Mouse (Mus musculus): ENCODE data around the gene Hnf1b. TPM values are rescaled to one million over a fixed set of nuclear protein-coding genes. Genes with fewer than 3 reads are reported as not detected.
A peak's percentile ranks its signal among the peaks of the same experiment; 100 is the strongest.

Hnf1b gene
- polyA plus RNA-seq, 1 experiment from 2014 or later: 0.30 TPM

DNA sequence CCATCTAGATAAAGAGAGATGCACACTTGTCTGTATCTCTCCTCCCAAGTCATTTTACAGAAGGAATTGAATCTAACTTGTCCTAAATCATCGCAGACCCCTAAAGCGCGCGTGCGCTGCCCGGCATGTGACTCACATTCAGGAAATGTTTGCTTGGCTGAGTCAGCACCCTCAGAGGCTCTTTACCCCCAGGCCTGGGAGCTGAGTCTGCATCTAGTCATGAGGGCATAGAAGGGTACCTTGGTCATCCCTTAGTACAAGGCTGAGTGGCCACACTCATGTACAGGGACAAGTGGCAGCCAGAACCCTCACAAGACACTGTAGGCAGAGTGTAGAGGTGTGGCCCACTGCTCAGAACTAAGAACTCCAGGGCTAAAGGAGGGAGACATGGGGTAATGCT lies 6.3 kb upstream of the Hnf1b start:
- H3K36me3 ChIP-seq (ENCODE audit: control insufficient read depth, insufficient read depth, low read length): no peaks in the 10 kb centered on the region
- 79% methylated on average over 6 of the region's 6 CpGs for WGBS (ENCODE audit: insufficient replicate concordance)
- peaks cover 17% of the 10 kb centered on the region for H3K27me3 ChIP-seq (ENCODE audit: control insufficient read depth, insufficient read depth, low read length)
- H3K9ac ChIP-seq (ENCODE audit: low read depth, low read length): no peak overlapping the region
- H3K4me3 ChIP-seq (ENCODE audit: low read depth, low read length): no peak overlapping the region
- no peak overlapping the region for H3K27ac ChIP-seq (ENCODE audit: low read depth, low read length)
- H3K4me2 ChIP-seq: no peak overlapping the region
- no peaks in the 10 kb centered on the region for H3K9me3 ChIP-seq (replicated peaks; ENCODE audit: control insufficient read depth, low read length)
- no peaks in the 10 kb centered on the region for H3K4me1 ChIP-seq (ENCODE audit: control insufficient read depth, insufficient read depth, low read length)
- ATAC-seq (replicated peaks; ENCODE audit: insufficient number of reproducible peaks, low FRiP score, low TSS enrichment): no peak

DNA sequence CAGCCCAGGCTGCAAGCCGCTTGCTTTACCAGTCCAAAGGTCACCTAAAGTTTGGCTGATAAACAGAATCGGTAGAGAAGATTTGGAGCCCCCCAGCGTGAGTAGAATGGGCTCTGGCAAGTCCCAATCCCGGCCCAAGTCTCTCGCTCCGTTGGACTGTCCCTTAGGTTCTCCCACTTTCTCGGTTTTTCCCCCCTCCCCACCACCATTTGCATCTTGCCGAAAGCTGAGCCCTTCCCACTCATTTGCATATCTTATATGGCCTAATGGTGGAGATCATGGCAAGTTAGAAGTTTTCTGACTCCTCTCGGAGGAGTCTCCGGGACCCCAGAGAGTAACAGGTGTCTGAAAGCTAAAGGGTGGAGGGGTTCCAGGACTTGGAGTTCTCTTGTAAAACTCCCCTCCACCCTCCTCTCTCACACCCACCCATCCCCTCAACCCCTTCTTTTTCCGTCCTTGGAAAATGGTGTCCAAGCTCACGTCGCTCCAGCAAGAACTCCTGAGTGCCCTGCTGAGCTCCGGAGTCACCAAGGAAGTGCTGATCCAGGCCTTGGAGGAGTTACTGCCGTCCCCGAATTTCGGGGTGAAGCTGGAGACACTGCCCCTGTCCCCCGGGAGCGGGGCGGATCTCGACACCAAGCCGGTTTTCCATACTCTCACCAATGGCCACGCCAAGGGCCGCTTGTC lies 866 bp downstream of the Hnf1b start:
- Histone ChIP-seq H3K4me3 (ENCODE audit: low read depth, low read length) (peak overlapping the region; percentile 35), H3K4me1 (ENCODE audit: control insufficient read depth, insufficient read depth, low read length) (peaks cover 23% of the 10 kb centered on the region)
- WGBS (ENCODE audit: insufficient replicate concordance): under 1% methylated on average over 24 of the region's 24 CpGs

DNA sequence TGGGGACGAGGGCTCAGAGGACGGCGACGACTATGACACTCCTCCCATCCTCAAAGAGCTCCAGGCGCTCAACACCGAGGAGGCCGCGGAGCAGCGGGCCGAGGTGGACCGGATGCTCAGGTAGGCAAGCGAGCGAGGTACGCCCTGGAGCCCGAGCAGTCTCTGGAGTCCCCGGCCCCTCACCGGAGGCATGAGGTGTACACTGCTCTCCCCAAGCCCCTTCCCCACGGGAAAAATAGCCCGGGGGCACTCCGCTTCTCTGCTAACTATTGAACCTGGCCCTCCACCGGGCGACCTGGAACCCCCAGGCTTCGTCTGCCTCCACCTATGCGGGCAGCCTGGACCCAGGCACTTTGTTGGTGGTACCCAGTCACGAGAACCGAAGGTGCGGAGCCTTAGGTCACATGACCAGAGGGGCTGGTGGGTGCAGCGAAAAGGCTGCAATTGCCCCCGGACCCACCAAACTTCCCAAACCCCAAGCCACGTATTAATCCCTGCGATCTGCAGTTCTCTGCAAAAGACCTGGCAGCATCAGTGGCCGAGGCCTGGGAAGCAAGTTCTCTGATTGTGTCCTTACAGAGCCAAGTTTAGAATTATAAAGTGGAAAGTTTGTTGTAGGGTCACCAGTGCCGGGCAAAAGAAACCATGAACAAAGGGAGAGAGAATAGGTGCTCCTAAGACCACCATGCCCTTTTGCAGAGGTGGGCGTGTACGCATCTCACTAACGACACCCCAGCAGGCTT lies 1.6 kb downstream of the Hnf1b start:
- Histone ChIP-seq H3K27ac (ENCODE audit: low read depth, low read length) (no peak overlapping the region), H3K9ac (ENCODE audit: low read depth, low read length) (no peak overlapping the region), H3K4me1 (ENCODE audit: control insufficient read depth, insufficient read depth, low read length) (peaks cover 23% of the 10 kb centered on the region), H3K4me2 (peak overlapping the region; percentile 53), H3K27me3 (ENCODE audit: control insufficient read depth, insufficient read depth, low read length) (peaks cover 70% of the 10 kb centered on the region), H3K9me3 (replicated peaks; ENCODE audit: control insufficient read depth, low read length) (no peaks in the 10 kb centered on the region), H3K4me3 (ENCODE audit: low read depth, low read length) (peak overlapping the region; percentile 35), H3K36me3 (ENCODE audit: control insufficient read depth, insufficient read depth, low read length) (no peaks in the 10 kb centered on the region)
- no peak for ATAC-seq (replicated peaks; ENCODE audit: insufficient number of reproducible peaks, low FRiP score, low TSS enrichment)
- 1% methylated on average over 36 of the region's 36 CpGs for WGBS (ENCODE audit: insufficient replicate concordance)

More for the DNA sequence above, 866 bp downstream of the Hnf1b start:
- H3K9ac ChIP-seq (ENCODE audit: low read depth, low read length): no peak overlapping the region
- H3K27ac ChIP-seq (ENCODE audit: low read depth, low read length): no peak overlapping the region
- peak overlapping the region; percentile 53 for H3K4me2 ChIP-seq
- peaks cover 63% of the 10 kb centered on the region for H3K27me3 ChIP-seq (ENCODE audit: control insufficient read depth, insufficient read depth, low read length)
- ATAC-seq (replicated peaks; ENCODE audit: insufficient number of reproducible peaks, low FRiP score, low TSS enrichment): no peak
- H3K36me3 ChIP-seq (ENCODE audit: control insufficient read depth, insufficient read depth, low read length): no peaks in the 10 kb centered on the region
- no peaks in the 10 kb centered on the region for H3K9me3 ChIP-seq (replicated peaks; ENCODE audit: control insufficient read depth, low read length)

DNA sequence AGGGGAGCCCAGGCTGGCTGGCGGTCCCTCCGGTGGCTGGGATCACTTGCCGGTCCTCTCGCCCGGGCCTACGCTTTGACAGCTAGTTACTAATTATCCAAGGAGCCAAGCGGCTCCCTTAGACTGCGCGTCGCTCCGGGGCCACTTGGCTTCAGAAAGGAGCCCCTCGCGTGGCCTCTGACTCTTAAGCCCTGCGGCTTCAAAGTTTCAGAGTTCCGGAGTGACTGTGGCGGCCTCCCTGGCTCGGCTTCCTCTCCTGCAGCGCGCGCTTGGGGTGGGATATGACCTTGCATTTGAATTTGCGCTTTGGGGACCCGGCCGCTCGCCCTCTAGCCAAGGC lies 2.1 kb downstream of the Hnf1b start:
- no peak overlapping the region for H3K27ac ChIP-seq (ENCODE audit: low read depth, low read length)
- H3K9me3 ChIP-seq (replicated peaks; ENCODE audit: control insufficient read depth, low read length): no peaks in the 10 kb centered on the region
- H3K4me1 ChIP-seq (ENCODE audit: control insufficient read depth, insufficient read depth, low read length): peaks cover 23% of the 10 kb centered on the region
- H3K4me2 ChIP-seq: peak overlapping the region; percentile 53
- peaks cover 72% of the 10 kb centered on the region for H3K27me3 ChIP-seq (ENCODE audit: control insufficient read depth, insufficient read depth, low read length)
- H3K4me3 ChIP-seq (ENCODE audit: low read depth, low read length): peak overlapping the region; percentile 35
- under 1% methylated on average over 24 of the region's 24 CpGs for WGBS (ENCODE audit: insufficient replicate concordance)
- H3K36me3 ChIP-seq (ENCODE audit: control insufficient read depth, insufficient read depth, low read length): no peaks in the 10 kb centered on the region
- no peak overlapping the region for H3K9ac ChIP-seq (ENCODE audit: low read depth, low read length)
- no peak for ATAC-seq (replicated peaks; ENCODE audit: insufficient number of reproducible peaks, low FRiP score, low TSS enrichment)

DNA sequence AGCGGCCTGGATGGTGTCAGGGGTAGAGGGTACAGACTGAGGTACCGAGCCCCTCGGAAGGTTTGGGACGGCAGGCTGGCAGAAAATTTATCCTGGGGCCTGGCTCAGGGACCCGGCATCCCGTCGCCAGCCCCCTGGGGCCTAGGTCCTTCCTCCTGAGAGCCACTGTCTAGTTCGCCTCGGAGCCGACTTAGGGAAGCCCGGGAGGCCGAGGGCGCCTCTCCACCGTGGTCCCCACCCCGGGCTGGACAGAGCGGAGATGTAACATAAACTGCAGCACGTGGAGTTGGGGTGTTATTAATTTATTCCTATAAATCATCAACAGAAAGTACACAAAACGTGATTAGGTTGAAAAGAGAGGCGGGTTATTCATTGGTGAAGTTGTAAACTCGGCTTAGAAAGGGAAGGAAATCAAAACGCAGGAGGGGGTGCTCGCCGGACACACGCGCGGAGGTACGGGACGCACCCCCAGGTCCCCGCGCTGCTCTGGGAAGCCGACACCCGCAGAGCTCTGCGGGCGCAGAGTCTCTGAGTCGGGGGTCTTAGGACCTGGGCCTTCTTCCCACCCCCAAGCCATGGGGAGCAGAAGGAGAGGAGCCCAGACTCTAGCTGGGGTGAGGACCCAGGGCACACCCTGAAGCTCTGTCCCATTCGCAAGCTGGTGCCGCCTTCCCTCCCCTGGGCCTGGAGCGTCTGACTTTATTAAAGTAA lies 2.8 kb downstream of the Hnf1b start:
- no peaks in the 10 kb centered on the region for H3K36me3 ChIP-seq (ENCODE audit: control insufficient read depth, insufficient read depth, low read length)
- no peak overlapping the region for H3K9ac ChIP-seq (ENCODE audit: low read depth, low read length)
- under 1% methylated on average over 38 of the region's 38 CpGs for WGBS (ENCODE audit: insufficient replicate concordance)
- no peak overlapping the region for H3K27ac ChIP-seq (ENCODE audit: low read depth, low read length)
- no peaks in the 10 kb centered on the region for H3K9me3 ChIP-seq (replicated peaks; ENCODE audit: control insufficient read depth, low read length)
- peaks cover 76% of the 10 kb centered on the region for H3K27me3 ChIP-seq (ENCODE audit: control insufficient read depth, insufficient read depth, low read length)
- no peak for ATAC-seq (replicated peaks; ENCODE audit: insufficient number of reproducible peaks, low FRiP score, low TSS enrichment)
- H3K4me2 ChIP-seq: peak overlapping the region; percentile 53
- H3K4me1 ChIP-seq (ENCODE audit: control insufficient read depth, insufficient read depth, low read length): peaks cover 23% of the 10 kb centered on the region
- H3K4me3 ChIP-seq (ENCODE audit: low read depth, low read length): peak overlapping the region; percentile 29; the same call in 1 of the 2 replicates

DNA sequence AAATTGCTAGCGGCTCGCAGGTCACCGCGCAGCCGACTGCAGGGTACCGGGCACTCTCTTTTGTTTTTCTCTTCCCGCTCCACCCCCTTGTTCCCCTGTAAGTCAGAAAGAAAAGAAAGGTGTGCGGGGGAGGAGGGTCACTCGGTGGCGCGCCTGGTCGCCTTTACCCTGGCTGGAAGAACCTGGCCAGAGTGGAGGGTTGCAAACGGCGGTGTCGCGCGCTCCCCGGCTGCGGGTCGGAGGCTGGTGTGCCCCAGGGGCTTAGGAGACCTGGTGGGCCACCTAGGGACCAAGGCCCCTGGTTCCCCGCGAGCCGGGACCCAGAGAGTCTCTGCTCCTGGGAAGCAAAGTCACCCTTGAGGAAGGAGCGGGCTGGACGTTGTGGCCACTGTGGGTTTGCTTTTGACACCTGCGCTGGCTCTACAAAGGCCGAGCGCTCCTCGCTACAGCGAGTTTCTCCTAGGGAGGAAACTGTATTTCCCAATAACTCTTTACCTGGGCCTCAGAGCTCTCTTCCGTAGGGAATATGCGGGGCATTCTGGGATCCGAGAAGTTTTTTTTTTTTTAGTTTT lies 3.4 kb downstream of the Hnf1b start:
- no peak for ATAC-seq (replicated peaks; ENCODE audit: insufficient number of reproducible peaks, low FRiP score, low TSS enrichment)
- Histone ChIP-seq H3K9me3 (replicated peaks; ENCODE audit: control insufficient read depth, low read length) (no peaks in the 10 kb centered on the region), H3K9ac (ENCODE audit: low read depth, low read length) (no peak overlapping the region), H3K4me3 (ENCODE audit: low read depth, low read length) (peak overlapping the region; percentile 29), H3K36me3 (ENCODE audit: control insufficient read depth, insufficient read depth, low read length) (no peaks in the 10 kb centered on the region), H3K27ac (ENCODE audit: low read depth, low read length) (no peak overlapping the region), H3K27me3 (ENCODE audit: control insufficient read depth, insufficient read depth, low read length) (peaks cover 72% of the 10 kb centered on the region), H3K4me2 (peak overlapping the region; percentile 53), H3K4me1 (ENCODE audit: control insufficient read depth, insufficient read depth, low read length) (peaks cover 23% of the 10 kb centered on the region)
- under 1% methylated on average over 33 of the region's 33 CpGs for WGBS (ENCODE audit: insufficient replicate concordance)

DNA sequence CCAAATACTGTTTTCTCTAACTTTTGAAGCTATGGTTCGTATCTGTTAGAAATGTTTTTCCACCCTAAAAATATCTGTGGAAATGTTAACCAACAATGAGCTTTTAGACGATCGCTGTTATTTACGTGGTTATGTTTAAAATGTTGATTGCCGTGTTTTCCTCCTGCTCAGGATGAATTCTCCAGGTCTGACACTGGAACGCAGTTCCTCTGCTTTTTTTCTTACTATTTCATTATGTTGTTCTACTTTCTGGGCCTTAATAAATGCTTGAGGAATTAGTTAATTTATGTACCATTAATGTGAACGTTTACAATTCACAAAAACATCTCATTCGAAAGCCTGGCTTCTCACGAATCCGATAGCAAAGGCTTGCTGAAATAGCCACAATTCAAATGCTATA lies 4.2 kb downstream of the Hnf1b start:
- ATAC-seq (replicated peaks; ENCODE audit: insufficient number of reproducible peaks, low FRiP score, low TSS enrichment): no peak
- Histone ChIP-seq H3K4me3 (ENCODE audit: low read depth, low read length) (no peak overlapping the region), H3K4me1 (ENCODE audit: control insufficient read depth, insufficient read depth, low read length) (peaks cover 23% of the 10 kb centered on the region), H3K27ac (ENCODE audit: low read depth, low read length) (no peak overlapping the region), H3K4me2 (no peak overlapping the region), H3K27me3 (ENCODE audit: control insufficient read depth, insufficient read depth, low read length) (peaks cover 67% of the 10 kb centered on the region), H3K9me3 (replicated peaks; ENCODE audit: control insufficient read depth, low read length) (no peaks in the 10 kb centered on the region), H3K36me3 (ENCODE audit: control insufficient read depth, insufficient read depth, low read length) (no peaks in the 10 kb centered on the region), H3K9ac (ENCODE audit: low read depth, low read length) (no peak overlapping the region)
- 8% methylated on average over 10 of the region's 10 CpGs for WGBS (ENCODE audit: insufficient replicate concordance)

DNA sequence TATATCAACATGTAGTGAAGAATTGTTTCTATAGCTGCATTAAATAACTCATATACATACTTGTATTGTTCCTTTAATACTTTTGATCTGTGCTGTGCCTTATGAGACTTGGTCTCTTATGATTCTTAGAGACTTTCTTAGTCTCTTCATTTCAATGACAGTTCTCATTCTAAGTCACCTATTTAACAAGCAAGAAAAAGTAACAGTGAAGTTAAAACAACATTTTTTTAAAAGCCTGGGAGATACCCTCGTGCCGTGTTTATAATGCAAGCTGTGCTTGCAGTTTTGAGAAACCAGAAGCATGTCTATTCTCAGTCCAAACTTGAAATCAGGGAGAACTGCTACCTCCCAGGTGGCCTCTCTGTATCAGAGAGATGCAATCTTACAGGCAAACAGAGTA lies 4.8 kb downstream of the Hnf1b start:
- no peaks in the 10 kb centered on the region for H3K36me3 ChIP-seq (ENCODE audit: control insufficient read depth, insufficient read depth, low read length)
- H3K4me1 ChIP-seq (ENCODE audit: control insufficient read depth, insufficient read depth, low read length): peaks cover 20% of the 10 kb centered on the region
- ATAC-seq (replicated peaks; ENCODE audit: insufficient number of reproducible peaks, low FRiP score, low TSS enrichment): no peak
- H3K4me2 ChIP-seq: no peak overlapping the region
- H3K27me3 ChIP-seq (ENCODE audit: control insufficient read depth, insufficient read depth, low read length): peaks cover 62% of the 10 kb centered on the region
- 15% methylated on average over 2 of the region's 2 CpGs for WGBS (ENCODE audit: insufficient replicate concordance)
- no peaks in the 10 kb centered on the region for H3K9me3 ChIP-seq (replicated peaks; ENCODE audit: control insufficient read depth, low read length)
- H3K4me3 ChIP-seq (ENCODE audit: low read depth, low read length): no peak overlapping the region
- H3K9ac ChIP-seq (ENCODE audit: low read depth, low read length): no peak overlapping the region
- no peak overlapping the region for H3K27ac ChIP-seq (ENCODE audit: low read depth, low read length)

Measured in heart, embryonic 11.5 days (tissue).